Mouse (Mus musculus) midbrain, embryonic 14.5 days (tissue): Measurements from ENCODE around the gene Mypn. TPM values are rescaled to one million over a fixed set of nuclear protein-coding genes. Genes with fewer than 3 reads are reported as not detected.

Experiments used
- ATAC-seq: fragments of 200-750 bp; cut with Nextera tagmentation; 2 replicates; pipeline ENCODE4 v1.8.0; 2017; ENCODE audit warnings: moderate number of reproducible peaks, moderate library complexity; ENCODE audit not compliant: low FRiP score, low TSS enrichment
- DNase-seq: peaks from one replicate; pipeline ENCODE4 v3.0.0-alpha.2; 2015
- H3K27ac ChIP-seq: fragments of 300-500 bp; sonication (generic); replicated peaks from 2 replicates; pipeline ENCODE4 v1.5.1; 2014; ENCODE audit warnings: mild to moderate bottlenecking, low read depth, low read length, moderate library complexity
- H3K27me3 ChIP-seq: fragments of 300-500 bp; sonication (generic); 2 replicates; pipeline ENCODE4 v1.6.1; 2014; ENCODE audit warnings: low read length, control low read depth, mixed read lengths; ENCODE audit not compliant: control insufficient read depth, insufficient read depth
- H3K36me3 ChIP-seq: fragments of 300-500 bp; sonication (generic); 2 replicates; pipeline ENCODE4 v1.6.1; 2014; ENCODE audit warnings: low read length, control low read depth; ENCODE audit not compliant: control insufficient read depth, insufficient read depth
- H3K4me1 ChIP-seq: fragments of 300-500 bp; sonication (generic); 2 replicates; pipeline ENCODE4 v1.6.1; 2014; ENCODE audit warnings: mild to moderate bottlenecking, antibody characterized with exemption, low read length, control low read depth; ENCODE audit not compliant: control insufficient read depth, insufficient read depth
- H3K4me2 ChIP-seq: fragments of 300-500 bp; sonication (generic); 2 replicates; pipeline ENCODE4 v1.6.1; 2014; ENCODE audit warnings: mild to moderate bottlenecking, low read length, moderate library complexity
- H3K4me3 ChIP-seq: fragments of 300-500 bp; sonication (generic); replicated peaks from 2 replicates; pipeline ENCODE4 v1.5.1; 2014; ENCODE audit warnings: low read depth, low read length
- H3K9ac ChIP-seq: fragments of 300-500 bp; sonication (generic); replicated peaks from 2 replicates; pipeline ENCODE4 v1.6.1; 2014; ENCODE audit warnings: mild to moderate bottlenecking, low read length, moderate library complexity
- H3K9me3 ChIP-seq: fragments of 300-500 bp; sonication (generic); 2 replicates; pipeline ENCODE4 v1.6.1; 2016; ENCODE audit warnings: low read length, control low read depth, mixed read lengths; ENCODE audit not compliant: control insufficient read depth
- WGBS: fragments of 180-500 bp; shearing (Covaris S2); extraction: QIAGEN DNeasy Blood & Tissue Kit; methylation state at CpG from one replicate; pipeline ENCODE4 v1.1.7; 2014; 5-methylcytosine and 5-hydroxymethylcytosine counted together
- polyA plus RNA-seq: library from polyadenylated mRNA; unstranded; fragments of >200 nt; fragmentation: Nextera tagmentation; extraction: Ambion mirVana; gene quantifications from 2 replicates; pipeline ENCODE4 v1.2.1, GENCODE M21; 2014

The Mypn gene
- polyA plus RNA-seq, 1 experiment from 2014 or later: 0.64 TPM

- 3% methylated on average over 5 of the region's 5 CpGs for WGBS
- H3K27ac ChIP-seq: no peak overlapping the region
- H3K4me1 ChIP-seq: no peaks in the 10 kb centered on the region
- no peaks in the 10 kb centered on the region for H3K27me3 ChIP-seq
- DNase-seq (peak; percentile 91), ATAC-seq (peak; percentile 78)
- H3K4me3 ChIP-seq: no peak overlapping the region
- no peak overlapping the region for H3K4me2 ChIP-seq
- no peak overlapping the region for H3K9ac ChIP-seq
- no peaks in the 10 kb centered on the region for H3K9me3 ChIP-seq
- H3K36me3 ChIP-seq: no peaks in the 10 kb centered on the region
Observed at GRCm38 (mm10) chr10:63065988-63066387, 137.8 kb downstream of the Mypn start.

Other genes with a start within 250 kb of the Mypn start
- 59.9 and 60.3 TPM in 2 replicates for gene Rufy2, start 223.7 kb downstream of the Mypn start, polyA plus RNA-seq
- gene Hnrnph3, start 179.7 kb downstream of the Mypn start, polyA plus RNA-seq: 101 TPM in 2 replicates
- gene Pbld2, start 179.6 kb downstream of the Mypn start, polyA plus RNA-seq: 0.79 and 0.89 TPM in 2 replicates
- gene Pbld1, start 143.8 kb downstream of the Mypn start, polyA plus RNA-seq: 0.58 and 0.93 TPM in 2 replicates
- gene Atoh7, start 104.3 kb downstream of the Mypn start, polyA plus RNA-seq: 1.4 and 2.5 TPM in 2 replicates
- 27.0 and 34.7 TPM in 2 replicates for gene Herc4, start 39.9 kb upstream of the Mypn start, polyA plus RNA-seq
- 7.2 and 7.5 TPM in 2 replicates for gene Sirt1, start 177.8 kb upstream of the Mypn start, polyA plus RNA-seq
- gene Dnajc12, start 178.5 kb upstream of the Mypn start, polyA plus RNA-seq: 20.5 and 20.8 TPM in 2 replicates
- not detected in 2 replicates for gene Gm7075, start 217.8 kb upstream of the Mypn start, polyA plus RNA-seq
- gene Ctnna3, start 226.1 kb upstream of the Mypn start, polyA plus RNA-seq: 0.94 and 1.1 TPM in 2 replicates